Mouse (Mus musculus): ENCODE data around the gene Inpp4b. TPM values are rescaled to one million over a fixed set of nuclear protein-coding genes. Genes with fewer than 3 reads are reported as not detected.

Inpp4b gene
- polyA plus RNA-seq, 1 experiment: 0.02 TPM

DNA sequence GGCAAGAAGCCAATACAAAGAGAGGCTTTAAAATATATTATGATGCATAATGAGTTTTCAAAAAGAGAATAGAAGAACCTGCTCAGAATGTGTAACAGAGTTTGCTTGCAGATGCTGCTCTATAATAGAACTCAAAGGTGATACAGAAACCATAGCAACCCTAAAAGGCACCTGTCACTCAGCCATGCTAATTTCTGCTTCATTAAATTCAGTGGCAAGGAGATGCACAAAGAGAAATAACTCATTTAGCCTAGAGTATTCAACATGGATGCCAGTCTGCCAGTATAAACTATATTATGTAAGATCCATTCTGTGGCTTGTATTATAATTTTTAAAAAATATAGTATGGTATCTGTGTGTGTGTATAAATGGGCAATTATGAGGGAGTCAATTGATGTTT lies 807.9 kb downstream of the Inpp4b start:
- Histone ChIP-seq H3K79me2 (ENCODE audit: control insufficient read depth, insufficient read depth) (no peaks in the 10 kb centered on the region), H3ac (ENCODE audit: control insufficient read depth, insufficient read length, low read depth) (no peak overlapping the region), H3K4me3 (ENCODE audit: insufficient read depth, poor library complexity, severe bottlenecking) (no peak overlapping the region), H3K79me3 (ENCODE audit: low read depth) (no peaks in the 10 kb centered on the region), H3K27me3 (ENCODE audit: control insufficient read depth, insufficient read depth, insufficient read length) (no peaks in the 10 kb centered on the region), H3K36me3 (ENCODE audit: control insufficient read depth, insufficient read depth) (no peaks in the 10 kb centered on the region)
- TF ChIP-seq CTCF (IDR thresholded peaks at IDR 0.05; ENCODE audit: control insufficient read depth, insufficient read depth, insufficient read length) (no peak), MYOG (IDR thresholded peaks at IDR 0.05; ENCODE audit: control insufficient read depth, extremely low read depth, insufficient read length) (no peak), USF1 (IDR thresholded peaks at IDR 0.05; ENCODE audit: low read depth) (no peak), CEBPB (IDR thresholded peaks at IDR 0.05; ENCODE audit: low read depth) (no peak), MAX (IDR thresholded peaks at IDR 0.05) (no peak), FOSL1 (IDR thresholded peaks at IDR 0.05; ENCODE audit: insufficient read depth, low read length, poor library complexity, severe bottlenecking) (no peak), MYOD1 (IDR thresholded peaks at IDR 0.05; ENCODE audit: control insufficient read depth, insufficient read length, low read depth) (no peak)

DNA sequence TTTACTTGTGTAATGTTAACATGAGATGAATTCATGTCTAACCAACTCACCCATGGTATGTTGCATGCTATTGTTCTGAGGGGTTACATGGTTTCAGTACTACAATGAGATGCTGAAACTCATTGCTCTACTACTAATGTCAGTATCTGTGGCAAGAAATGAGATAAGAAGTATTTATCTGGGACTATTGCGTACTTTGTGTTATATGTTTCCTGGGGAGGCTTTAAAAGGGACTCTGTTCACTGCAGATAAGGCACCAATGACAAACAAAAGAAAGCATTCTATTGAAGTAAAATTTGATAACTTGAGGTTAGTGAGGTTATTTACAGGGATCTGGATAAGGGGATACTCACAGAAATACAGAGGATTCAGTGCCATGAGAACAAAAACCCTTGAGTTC lies 815.6 kb downstream of the Inpp4b start:
- Histone ChIP-seq H3K4me3 (ENCODE audit: insufficient read depth, poor library complexity, severe bottlenecking) (no peak overlapping the region), H3K36me3 (ENCODE audit: control insufficient read depth, insufficient read depth) (no peaks in the 10 kb centered on the region), H3K27me3 (ENCODE audit: control insufficient read depth, insufficient read depth, insufficient read length) (no peaks in the 10 kb centered on the region), H3K79me2 (ENCODE audit: control insufficient read depth, insufficient read depth) (no peaks in the 10 kb centered on the region), H3ac (ENCODE audit: control insufficient read depth, insufficient read length, low read depth) (no peak overlapping the region), H3K79me3 (ENCODE audit: low read depth) (no peaks in the 10 kb centered on the region)
- TF ChIP-seq CEBPB (IDR thresholded peaks at IDR 0.05; ENCODE audit: low read depth) (no peak), FOSL1 (IDR thresholded peaks at IDR 0.05; ENCODE audit: insufficient read depth, low read length, poor library complexity, severe bottlenecking) (no peak), CTCF (IDR thresholded peaks at IDR 0.05; ENCODE audit: control insufficient read depth, insufficient read depth, insufficient read length) (no peak), MAX (IDR thresholded peaks at IDR 0.05) (no peak), MYOD1 (IDR thresholded peaks at IDR 0.05; ENCODE audit: control insufficient read depth, insufficient read length, low read depth) (no peak), MYOG (IDR thresholded peaks at IDR 0.05; ENCODE audit: control insufficient read depth, extremely low read depth, insufficient read length) (no peak), USF1 (IDR thresholded peaks at IDR 0.05; ENCODE audit: low read depth) (no peak)

Measured in C2C12 (cell line).